Mouse (Mus musculus) right cerebral cortex, postnatal 14 days (tissue): ENCODE measurements around the gene Skint2.

ENCODE experiments used
- DNase-seq: peaks from one replicate; pipeline ENCODE4 v3.0.0; 2022

Gene Skint2

GRCm38 (mm10) chr4:112556894-112557293 is at the start of gene Skint2:
Skint2 (plus strand) TSS chr4:112557194.
- DNase-seq: no peak
